In genomic region chr3:146404311-146405201, GRCm38 (mm10) we compare ENCODE assay signal across 8 mouse cellular contexts. TPM values are rescaled to one million over a fixed set of nuclear protein-coding genes. Genes with fewer than 3 reads are reported as not detected.
DNase-seq lines count a peak whose midpoint lies in the region; ATAC-seq and TF ChIP-seq lines count a peak whose summit lies in the region.

Ssx2ip (plus strand) TSS chr3:146404642.

- no peaks in the 10 kb centered on the region for H3K27me3 ChIP-seq in embryonic facial prominence, embryonic 15.5 days
- H3K27me3 ChIP-seq in limb, embryonic 14.5 days (ENCODE audit: control insufficient read depth, insufficient read depth, low read length), result no peaks in the 10 kb centered on the region
- no peaks in the 10 kb centered on the region for H3K27me3 ChIP-seq in midbrain, embryonic 16.5 days (ENCODE audit: control insufficient read depth, insufficient read depth, low read depth, low read length)
- H3K27me3 ChIP-seq in spleen, adult 2 months (ENCODE audit: control insufficient read depth, insufficient read depth, low read length), result no peaks in the 10 kb centered on the region

- ATAC-seq in embryonic facial prominence, embryonic 15.5 days (ENCODE audit: insufficient number of reproducible peaks, low FRiP score, low TSS enrichment, low read depth), result peak; percentile 94
- ATAC-seq in limb, embryonic 14.5 days (ENCODE audit: low FRiP score, low read depth), result peak; percentile 98
- ATAC-seq in midbrain, embryonic 16.5 days, result peak; percentile 99

- H3K4me1 ChIP-seq in bone marrow macrophage, adult 2 months (ENCODE audit: control insufficient read depth, insufficient read depth, low read length), result peaks cover 7% of the 10 kb centered on the region
- H3K4me1 ChIP-seq in embryonic facial prominence, embryonic 15.5 days, result peaks cover 25% of the 10 kb centered on the region
- H3K4me1 ChIP-seq in limb, embryonic 14.5 days (ENCODE audit: control insufficient read depth, insufficient read depth, low read length), result peaks cover 15% of the 10 kb centered on the region
- peaks cover 27% of the 10 kb centered on the region for H3K4me1 ChIP-seq in midbrain, embryonic 16.5 days (ENCODE audit: control insufficient read depth, insufficient read depth, low read length)
- H3K4me1 ChIP-seq in spleen, adult 2 months (ENCODE audit: control insufficient read depth, insufficient read depth, insufficient read length), result no peaks in the 10 kb centered on the region

- 0 out of 2 replicates have a peak, but pooled peaks cover 5% of the 10 kb centered on the region for H3K9me3 ChIP-seq in embryonic facial prominence, embryonic 15.5 days (replicated peaks)
- no peaks in the 10 kb centered on the region for H3K9me3 ChIP-seq in limb, embryonic 14.5 days (ENCODE audit: control insufficient read depth, low read length)
- no peaks in the 10 kb centered on the region; the same call in 1 of the 2 replicates for H3K9me3 ChIP-seq in midbrain, embryonic 16.5 days (replicated peaks; ENCODE audit: control insufficient read depth, low read length, poor library complexity, severe bottlenecking)

- H3K4me3 ChIP-seq in bone marrow macrophage, adult 2 months (ENCODE audit: insufficient read depth, low read length), result peak within 1 kb of the TSS; percentile 96
- H3K4me3 ChIP-seq in embryonic facial prominence, embryonic 15.5 days (replicated peaks), result peak within 1 kb of the TSS; percentile 95
- peak within 1 kb of the TSS; percentile 86 for H3K4me3 ChIP-seq in limb, embryonic 14.5 days (replicated peaks; ENCODE audit: low read length)
- H3K4me3 ChIP-seq in midbrain, embryonic 16.5 days (ENCODE audit: low read depth, low read length), result peak within 1 kb of the TSS; percentile 71
- peak within 1 kb of the TSS; percentile 77 for H3K4me3 ChIP-seq in spleen, adult 2 months (ENCODE audit: extremely low read depth, insufficient read depth, insufficient read length)

- no peak for TF ChIP-seq CTCF in bone marrow macrophage, adult 2 months (IDR thresholded peaks at IDR 0.05; ENCODE audit: low read depth, low read length)
- no peak for TF ChIP-seq CTCF in spleen, adult 2 months (IDR thresholded peaks at IDR 0.05; ENCODE audit: extremely low read depth, insufficient read depth, insufficient read length, insufficient replicate concordance)

- H3K27ac ChIP-seq in bone marrow macrophage, adult 2 months (ENCODE audit: insufficient read depth, low read depth, low read length), result no peak within 1 kb of the TSS
- peak within 1 kb of the TSS; percentile 84 for H3K27ac ChIP-seq in embryonic facial prominence, embryonic 15.5 days (replicated peaks)
- peak within 1 kb of the TSS; percentile 70 for H3K27ac ChIP-seq in limb, embryonic 14.5 days (replicated peaks; ENCODE audit: low read depth, low read length)
- H3K27ac ChIP-seq in midbrain, embryonic 16.5 days (ENCODE audit: low read length), result peak within 1 kb of the TSS; percentile 86
- H3K27ac ChIP-seq in spleen, adult 2 months (ENCODE audit: insufficient read depth, low read length), result no peak within 1 kb of the TSS

- H3K9ac ChIP-seq in embryonic facial prominence, embryonic 15.5 days, result peak within 1 kb of the TSS; percentile 77
- H3K9ac ChIP-seq in limb, embryonic 14.5 days (ENCODE audit: low read depth, low read length, severe bottlenecking), result peak within 1 kb of the TSS; percentile 85
- H3K9ac ChIP-seq in midbrain, embryonic 16.5 days (ENCODE audit: low read depth, low read length), result peak within 1 kb of the TSS; percentile 77

- H3K36me3 ChIP-seq in embryonic facial prominence, embryonic 15.5 days, result no peaks in the 10 kb centered on the region
- no peaks in the 10 kb centered on the region for H3K36me3 ChIP-seq in limb, embryonic 14.5 days (ENCODE audit: control insufficient read depth, insufficient read depth, low read length)
- H3K36me3 ChIP-seq in midbrain, embryonic 16.5 days (ENCODE audit: control insufficient read depth, insufficient read depth, low read length), result no peaks in the 10 kb centered on the region
- H3K36me3 ChIP-seq in spleen, adult 2 months (ENCODE audit: control insufficient read depth, insufficient read depth, low read length), result no peaks in the 10 kb centered on the region

- H3K4me2 ChIP-seq in embryonic facial prominence, embryonic 15.5 days (replicated peaks), result peak within 1 kb of the TSS; percentile 75
- peak within 1 kb of the TSS; percentile 75 for H3K4me2 ChIP-seq in limb, embryonic 14.5 days (replicated peaks; ENCODE audit: low read depth, low read length, severe bottlenecking)
- H3K4me2 ChIP-seq in midbrain, embryonic 16.5 days (ENCODE audit: low read length), result peak within 1 kb of the TSS; percentile 85

- DNase-seq in B cell, adult 2 months, result peak; percentile 96 to 97
- peak; percentile 95 to 98 for DNase-seq in heart, adult 9 months (ENCODE audit: low spot score in 2 of 2)
- DNase-seq in kidney, adult 9 months, result peak; percentile 97
- peak; percentile 92 for DNase-seq in limb, embryonic 14.5 days (ENCODE audit: low spot score)
- peak; percentile 71 to 91 for DNase-seq in spleen, adult 2 months (ENCODE audit: low read depth in 1 of 2, low spot score in 2 of 2)

- WGBS in embryonic facial prominence, embryonic 15.5 days, result under 1% methylated on average over 82 of the region's 100 CpGs
- 4% methylated on average over 72 of the region's 100 CpGs for WGBS in limb, embryonic 14.5 days
- WGBS in midbrain, embryonic 16.5 days, result under 1% methylated on average over 60 of the region's 100 CpGs
- under 1% methylated on average over 98 of the region's 100 CpGs for WGBS in spleen, adult 2 months

- no peak for TF ChIP-seq POLR2A in bone marrow macrophage, adult 2 months (IDR thresholded peaks at IDR 0.05; ENCODE audit: borderline replicate concordance, low read depth, low read length)
- no peak for TF ChIP-seq POLR2A in limb, embryonic 14.5 days (IDR thresholded peaks at IDR 0.05; ENCODE audit: borderline replicate concordance, extremely low read depth, insufficient read depth, insufficient read length)
- no peak for TF ChIP-seq POLR2A in spleen, adult 2 months (IDR thresholded peaks at IDR 0.05; ENCODE audit: low read depth, low read length)

RNA-seq across cellular contexts. Expression of gene Ssx2ip, which starts in this region (rescaled TPM):
- 6.1 and 6.9 TPM in 2 replicates for polyA plus RNA-seq in bone marrow macrophage, adult 2 months (2012; ENCODE audit: insufficient read depth, insufficient read length, missing spikeins)
- 32.4 and 34.3 TPM in 2 replicates for polyA plus RNA-seq in embryonic facial prominence, embryonic 15.5 days (2015; fragmentation: Nextera tagmentation; extraction: Ambion mirVana)
- polyA plus RNA-seq in limb, embryonic 14.5 days (2012; rRNA removed), result 9.1 and 12.2 TPM in 2 replicates
- 28.6 and 32.6 TPM in 2 replicates for polyA plus RNA-seq in limb, embryonic 14.5 days (2014; fragmentation: Nextera tagmentation; extraction: Ambion mirVana)
- polyA plus RNA-seq in midbrain, embryonic 16.5 days (2015; fragmentation: Nextera tagmentation; extraction: Ambion mirVana), result 18.0 and 18.2 TPM in 2 replicates
- polyA plus RNA-seq in spleen, adult 2 months (2012; rRNA removed), result 1.6 and 2.1 TPM in 2 replicates

Comparison
In these comparisons a context has a peak if more than half of its experiments do, and no peak if none do; other contexts are left out.
1. H3K27ac ChIP-seq: peak in embryonic facial prominence, embryonic 15.5 days (single experiment), limb, embryonic 14.5 days (single experiment) and midbrain, embryonic 16.5 days (single experiment); none in bone marrow macrophage, adult 2 months (single experiment) and spleen, adult 2 months (single experiment).
2. Peak in every context shown above with its lines, with median percentiles within 50 percentile points of each other: DNase-seq, H3K4me3 ChIP-seq, ATAC-seq, H3K4me2 ChIP-seq and H3K9ac ChIP-seq.